Mouse (Mus musculus): ENCODE data around the gene Ccdc69.

- TF ChIP-seq FLI1 (IDR thresholded peaks at IDR 0.05; ENCODE audit: low read length) (no peak), GATA1 (IDR thresholded peaks at IDR 0.05; ENCODE audit: borderline replicate concordance, low read length) (no peak)
Measured at GRCm38 (mm10) chr11:55012551-55013521, 65.1 kb downstream of the Ccdc69 start.

Data from megakaryocyte, embryonic 14.5 days (primary cell).